ENCODE assay signal across 8 mouse cellular contexts in the genomic region with DNA sequence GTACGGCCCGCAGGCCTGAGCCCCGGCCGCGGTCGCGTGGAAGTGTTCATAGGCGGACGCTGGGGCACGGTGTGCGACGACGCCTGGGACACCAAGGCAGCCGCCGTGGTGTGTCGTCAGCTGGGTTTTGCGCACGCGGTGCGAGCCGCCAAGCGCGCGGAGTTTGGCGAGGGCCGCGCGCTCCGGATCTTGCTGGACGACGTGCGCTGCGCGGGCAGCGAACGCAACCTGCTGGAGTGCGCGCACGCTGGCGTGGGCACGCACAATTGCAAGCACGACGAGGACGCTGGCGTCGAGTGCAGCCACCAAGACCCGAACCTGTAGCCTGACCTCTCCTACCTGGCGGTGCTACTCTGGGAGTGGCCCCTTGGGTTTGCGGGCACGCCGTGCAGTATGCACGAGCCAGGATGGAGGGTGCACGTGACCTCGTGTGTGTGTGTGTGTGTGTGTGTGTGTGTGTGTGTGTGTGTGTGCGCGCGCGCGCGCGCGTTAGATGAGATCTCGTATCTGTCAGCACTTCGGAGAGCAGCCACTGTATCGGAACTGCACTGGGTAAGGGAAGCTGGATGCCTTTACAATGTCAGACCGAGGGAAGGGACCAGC. TPM values are rescaled to one million over a fixed set of nuclear protein-coding genes. Genes with fewer than 3 reads are reported as not detected.
DNase-seq lines count a peak whose midpoint lies in the region; ATAC-seq lines count a peak whose summit lies in the region.

No protein-coding gene starts in this region.

- peak overlapping the region; percentile 50 for H3K9ac ChIP-seq in embryonic facial prominence, embryonic 11.5 days (replicated peaks; ENCODE audit: low read length)
- peak overlapping the region; percentile 62 for H3K9ac ChIP-seq in neural tube, embryonic 13.5 days

- peak overlapping the region; percentile 72 for H3K4me3 ChIP-seq in megakaryocyte, embryonic 14.5 days (replicated peaks)
- H3K4me3 ChIP-seq in embryonic facial prominence, embryonic 11.5 days (ENCODE audit: low read depth, low read length), result peak overlapping the region; percentile 36
- peak overlapping the region; percentile 51 for H3K4me3 ChIP-seq in hindbrain, embryonic 10.5 days
- peak overlapping the region; percentile 42 for H3K4me3 ChIP-seq in neural tube, embryonic 13.5 days

- intact Hi-C loops in left cerebral cortex, postnatal 25 days (cut with DNase I), result no loop called here

- peaks cover 80% of the 10 kb centered on the region for H3K27me3 ChIP-seq in megakaryocyte, embryonic 14.5 days (replicated peaks)
- H3K27me3 ChIP-seq in embryonic facial prominence, embryonic 11.5 days (ENCODE audit: control insufficient read depth, insufficient read depth, low read length), result peaks cover 24% of the 10 kb centered on the region
- peaks cover 73% of the 10 kb centered on the region for H3K27me3 ChIP-seq in hindbrain, embryonic 10.5 days (ENCODE audit: insufficient read depth, poor library complexity, severe bottlenecking)
- peaks cover 44% of the 10 kb centered on the region for H3K27me3 ChIP-seq in neural tube, embryonic 13.5 days

- H3K4me2 ChIP-seq in embryonic facial prominence, embryonic 11.5 days (ENCODE audit: low read depth, low read length), result peak overlapping the region; percentile 70
- peak overlapping the region; percentile 64 for H3K4me2 ChIP-seq in neural tube, embryonic 13.5 days

- no peaks in the 10 kb centered on the region for H3K36me3 ChIP-seq in megakaryocyte, embryonic 14.5 days (replicated peaks; ENCODE audit: low read length)
- H3K36me3 ChIP-seq in embryonic facial prominence, embryonic 11.5 days (replicated peaks; ENCODE audit: control insufficient read depth, insufficient read depth, low read depth, low read length), result no peaks in the 10 kb centered on the region
- H3K36me3 ChIP-seq in hindbrain, embryonic 10.5 days, result no peaks in the 10 kb centered on the region
- H3K36me3 ChIP-seq in neural tube, embryonic 13.5 days, result no peaks in the 10 kb centered on the region

- H3K9me3 ChIP-seq in megakaryocyte, embryonic 14.5 days, result no peaks in the 10 kb centered on the region
- H3K9me3 ChIP-seq in embryonic facial prominence, embryonic 11.5 days (replicated peaks; ENCODE audit: control insufficient read depth, low read length), result no peaks in the 10 kb centered on the region
- H3K9me3 ChIP-seq in hindbrain, embryonic 10.5 days, result no peaks in the 10 kb centered on the region
- H3K9me3 ChIP-seq in neural tube, embryonic 13.5 days, result no peaks in the 10 kb centered on the region

- no peak overlapping the region for H3K27ac ChIP-seq in embryonic facial prominence, embryonic 11.5 days (replicated peaks; ENCODE audit: low read depth, low read length)
- peak overlapping the region; percentile 85 for H3K27ac ChIP-seq in hindbrain, embryonic 10.5 days
- no peak overlapping the region for H3K27ac ChIP-seq in neural tube, embryonic 13.5 days (replicated peaks)

- H3K4me1 ChIP-seq in megakaryocyte, embryonic 14.5 days, result peaks cover 10% of the 10 kb centered on the region
- peaks cover 8% of the 10 kb centered on the region for H3K4me1 ChIP-seq in embryonic facial prominence, embryonic 11.5 days (ENCODE audit: control insufficient read depth, insufficient read depth, low read length)
- peaks cover 46% of the 10 kb centered on the region for H3K4me1 ChIP-seq in hindbrain, embryonic 10.5 days (replicated peaks)
- peaks cover 27% of the 10 kb centered on the region for H3K4me1 ChIP-seq in neural tube, embryonic 13.5 days (replicated peaks)

- ATAC-seq in megakaryocyte, adult 5-6 weeks (ENCODE audit: poor library complexity, severe bottlenecking), result no peak
- no peak for ATAC-seq in embryonic facial prominence, embryonic 11.5 days (replicated peaks; ENCODE audit: insufficient number of reproducible peaks, low FRiP score, low TSS enrichment, low read depth)
- ATAC-seq in neural tube, embryonic 13.5 days (ENCODE audit: low read depth), result peak; percentile 68

- under 1% methylated on average over 66 of the region's 66 CpGs for WGBS in embryonic facial prominence, embryonic 11.5 days
- 2% methylated on average over 66 of the region's 66 CpGs for WGBS in hindbrain, embryonic 10.5 days
- 2% methylated on average over 66 of the region's 66 CpGs for WGBS in neural tube, embryonic 13.5 days

- DNase-seq in embryonic facial prominence, embryonic 11.5 days (ENCODE audit: low spot score), result peak; percentile 67
- peak; percentile 63 for DNase-seq in hindbrain, embryonic 10.5 days (ENCODE audit: low spot score)
- DNase-seq in left cerebral cortex, postnatal 25 days (ENCODE audit: low spot score in 2 of 2), result peak; percentile 90 to 93
- no peak for DNase-seq in thymus, postnatal 14 days
- DNase-seq in urinary bladder, postnatal 36 days (ENCODE audit: low spot score in 2 of 2), result no peak

RNA-seq across cellular contexts. Expression of gene Cyp46a1, which starts 6.2 kb away (rescaled TPM):
- 0.34 TPM in 1 of 2 replicates, not detected in the other for polyA plus RNA-seq in megakaryocyte, embryonic 14.5 days (2012; ENCODE audit: insufficient read depth, low replicate concordance)
- not detected in 2 replicates for total RNA-seq in megakaryocyte, adult 5-6 weeks (2015)
- not detected in 2 replicates for total RNA-seq in megakaryocyte, adult 5-6 weeks (2017)
- polyA plus RNA-seq in embryonic facial prominence, embryonic 11.5 days (2014; fragmentation: Nextera tagmentation; extraction: Ambion mirVana), result 2.9 and 3.1 TPM in 2 replicates
- 17.8 and 19.1 TPM in 2 replicates for polyA plus RNA-seq in hindbrain, embryonic 10.5 days (2016; fragmentation: Nextera tagmentation; extraction: Ambion mirVana)
- total RNA-seq in left cerebral cortex, postnatal 25 days (2021), result 100 to 1,000 TPM; 295 to 302 TPM
- 14.9 and 15.8 TPM in 2 replicates for polyA plus RNA-seq in neural tube, embryonic 13.5 days (2015; fragmentation: Nextera tagmentation; extraction: Ambion mirVana)

RNA-seq across cellular contexts. Expression of gene Hhipl1, which starts 21.9 kb away (rescaled TPM):
- not detected in 2 replicates for polyA plus RNA-seq in megakaryocyte, embryonic 14.5 days (2012; ENCODE audit: insufficient read depth, low replicate concordance)
- not detected in 2 replicates for total RNA-seq in megakaryocyte, adult 5-6 weeks (2015)
- not detected in 2 replicates for total RNA-seq in megakaryocyte, adult 5-6 weeks (2017)
- polyA plus RNA-seq in embryonic facial prominence, embryonic 11.5 days (2014; fragmentation: Nextera tagmentation; extraction: Ambion mirVana), result 0.43 and 0.59 TPM in 2 replicates
- 3.0 and 3.2 TPM in 2 replicates for polyA plus RNA-seq in hindbrain, embryonic 10.5 days (2016; fragmentation: Nextera tagmentation; extraction: Ambion mirVana)
- 1 to 10 TPM; 6.9 to 7.1 TPM for total RNA-seq in left cerebral cortex, postnatal 25 days (2021)
- polyA plus RNA-seq in neural tube, embryonic 13.5 days (2015; fragmentation: Nextera tagmentation; extraction: Ambion mirVana), result 1.6 TPM in 2 replicates

RNA-seq across cellular contexts. Expression of gene Eml1, which starts 42.8 kb away (rescaled TPM):
- not detected in 2 replicates for polyA plus RNA-seq in megakaryocyte, embryonic 14.5 days (2012; ENCODE audit: insufficient read depth, low replicate concordance)
- total RNA-seq in megakaryocyte, adult 5-6 weeks (2015), result 0.60 TPM in 1 of 2 replicates, not detected in the other
- total RNA-seq in megakaryocyte, adult 5-6 weeks (2017), result not detected in 2 replicates
- polyA plus RNA-seq in embryonic facial prominence, embryonic 11.5 days (2014; fragmentation: Nextera tagmentation; extraction: Ambion mirVana), result 64.1 and 69.7 TPM in 2 replicates
- 104 and 125 TPM in 2 replicates for polyA plus RNA-seq in hindbrain, embryonic 10.5 days (2016; fragmentation: Nextera tagmentation; extraction: Ambion mirVana)
- 10 to 100 TPM; 66.0 to 69.3 TPM for total RNA-seq in left cerebral cortex, postnatal 25 days (2021)
- 91.4 and 94.3 TPM in 2 replicates for polyA plus RNA-seq in neural tube, embryonic 13.5 days (2015; fragmentation: Nextera tagmentation; extraction: Ambion mirVana)

RNA-seq across cellular contexts. Expression of gene Ccdc85c, which starts 52.8 kb away (rescaled TPM):
- polyA plus RNA-seq in megakaryocyte, embryonic 14.5 days (2012; ENCODE audit: insufficient read depth, low replicate concordance), result 1.5 and 13.9 TPM in 2 replicates
- total RNA-seq in megakaryocyte, adult 5-6 weeks (2015), result 0.04 and 0.05 TPM in 2 replicates
- total RNA-seq in megakaryocyte, adult 5-6 weeks (2017), result 0.11 and 0.37 TPM in 2 replicates
- 8.4 and 9.8 TPM in 2 replicates for polyA plus RNA-seq in embryonic facial prominence, embryonic 11.5 days (2014; fragmentation: Nextera tagmentation; extraction: Ambion mirVana)
- 14.3 and 16.0 TPM in 2 replicates for polyA plus RNA-seq in hindbrain, embryonic 10.5 days (2016; fragmentation: Nextera tagmentation; extraction: Ambion mirVana)
- total RNA-seq in left cerebral cortex, postnatal 25 days (2021), result 10 to 100 TPM; 74.7 to 76.9 TPM
- polyA plus RNA-seq in neural tube, embryonic 13.5 days (2015; fragmentation: Nextera tagmentation; extraction: Ambion mirVana), result 14.5 and 15.8 TPM in 2 replicates

Comparison
In these comparisons a context has a peak if more than half of its experiments do, and no peak if none do; other contexts are left out.
1. DNase-seq: peak in embryonic facial prominence, embryonic 11.5 days (single experiment), hindbrain, embryonic 10.5 days (single experiment) and left cerebral cortex, postnatal 25 days (2 of 2); none in thymus, postnatal 14 days (single experiment) and urinary bladder, postnatal 36 days (0 of 2).
2. RNA of gene Eml1, which starts 42.8 kb away (polyA plus RNA-seq): 104 to 125 TPM in hindbrain, embryonic 10.5 days, 91.4 to 94.3 TPM in neural tube, embryonic 13.5 days and 64.1 to 69.7 TPM in embryonic facial prominence, embryonic 11.5 days; not detected in megakaryocyte, embryonic 14.5 days; every median in the first group is over 10 times any median in the second.
3. Peak in every context shown above with its lines, with median percentiles within 50 percentile points of each other: H3K4me3 ChIP-seq.